Mouse (Mus musculus) kidney, postnatal 36 days (tissue): Measurements from ENCODE around the gene Best2.

Source experiments
- DNase-seq, 2 experiments: peaks; one replicate each; pipeline ENCODE4 v3.0.0; 2021 to 2022; ENCODE audit warnings: mixed read lengths in 2 of 2

The Best2 gene

DNA sequence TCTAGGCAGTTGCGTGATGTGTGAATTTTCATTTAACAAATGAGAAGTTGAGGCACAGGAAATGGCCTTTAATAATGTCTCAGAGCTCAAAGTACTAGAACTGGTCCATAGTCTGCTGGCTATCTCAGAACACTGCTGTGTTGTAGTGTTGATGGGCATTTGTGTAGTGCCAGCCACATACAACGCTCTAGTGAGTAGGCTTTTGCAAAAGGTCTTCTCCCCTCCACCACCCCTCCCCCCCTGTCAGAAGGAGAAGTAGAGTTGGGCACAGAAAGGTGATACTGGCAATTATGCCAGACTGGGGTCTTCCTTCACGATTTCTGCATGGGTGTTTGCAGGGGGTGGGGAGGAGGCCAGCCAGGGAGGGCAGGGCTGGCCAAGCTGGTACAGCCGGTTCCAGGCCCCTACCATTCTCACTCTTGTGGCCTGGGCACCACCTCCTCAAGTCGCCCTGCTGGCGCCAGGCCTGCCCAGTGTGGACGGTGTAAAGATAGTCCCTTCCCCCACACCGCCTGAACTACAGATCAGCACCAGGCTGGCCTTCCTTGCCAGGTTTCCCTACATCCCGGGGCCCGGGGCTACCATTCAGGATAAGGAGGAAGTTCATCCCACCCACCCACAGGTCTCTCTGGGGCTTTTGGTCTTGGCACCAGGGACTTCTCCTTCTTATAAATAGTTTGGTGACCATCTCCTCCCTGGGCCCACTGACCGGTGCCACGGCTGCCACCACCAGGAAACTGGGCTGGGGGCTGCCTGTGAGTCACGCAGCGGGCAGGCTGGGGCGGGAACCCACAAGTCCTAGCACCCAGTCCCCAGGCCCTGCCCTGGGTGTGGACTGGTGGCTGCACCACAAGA lies 32.5 kb downstream of the Best2 start:
- peak; percentile 66 to 72 for DNase-seq

DNA sequence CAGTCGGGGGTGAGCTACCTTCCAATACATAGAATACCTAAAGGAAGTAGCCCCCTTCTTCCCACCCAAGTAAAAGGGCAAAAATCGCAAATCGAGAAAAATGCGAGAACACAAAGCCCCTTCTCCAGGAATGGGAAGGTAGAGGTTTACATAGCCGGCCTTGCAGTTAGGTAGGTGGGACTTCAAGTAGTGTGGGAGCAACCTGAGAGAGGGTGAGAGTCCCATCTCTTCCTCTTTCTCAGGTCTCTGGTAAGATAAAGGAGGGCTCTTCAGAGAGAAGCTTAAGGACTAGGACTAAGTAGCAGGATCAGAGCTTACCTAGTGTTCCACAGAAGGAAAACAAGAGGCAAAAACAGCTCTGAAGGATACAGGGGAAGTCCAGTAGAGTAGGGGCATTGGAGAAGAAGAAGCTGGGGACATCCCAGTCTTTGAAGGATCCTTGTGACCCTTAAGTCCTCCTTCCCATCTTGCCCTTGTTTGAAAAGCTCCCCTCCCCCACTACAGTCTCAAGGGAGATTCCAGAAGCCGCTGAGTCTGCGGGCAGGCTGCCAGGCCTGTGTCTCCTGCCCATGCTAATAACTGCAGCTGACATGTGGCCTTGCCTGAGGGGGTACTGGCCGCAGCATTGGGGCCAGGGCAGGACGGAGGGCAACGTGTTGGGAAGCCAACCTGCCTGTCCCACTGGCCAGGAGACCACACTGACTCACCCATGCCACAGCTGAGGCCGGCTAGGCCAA lies 33.5 kb downstream of the Best2 start:
- peak; percentile 98 for DNase-seq

DNA sequence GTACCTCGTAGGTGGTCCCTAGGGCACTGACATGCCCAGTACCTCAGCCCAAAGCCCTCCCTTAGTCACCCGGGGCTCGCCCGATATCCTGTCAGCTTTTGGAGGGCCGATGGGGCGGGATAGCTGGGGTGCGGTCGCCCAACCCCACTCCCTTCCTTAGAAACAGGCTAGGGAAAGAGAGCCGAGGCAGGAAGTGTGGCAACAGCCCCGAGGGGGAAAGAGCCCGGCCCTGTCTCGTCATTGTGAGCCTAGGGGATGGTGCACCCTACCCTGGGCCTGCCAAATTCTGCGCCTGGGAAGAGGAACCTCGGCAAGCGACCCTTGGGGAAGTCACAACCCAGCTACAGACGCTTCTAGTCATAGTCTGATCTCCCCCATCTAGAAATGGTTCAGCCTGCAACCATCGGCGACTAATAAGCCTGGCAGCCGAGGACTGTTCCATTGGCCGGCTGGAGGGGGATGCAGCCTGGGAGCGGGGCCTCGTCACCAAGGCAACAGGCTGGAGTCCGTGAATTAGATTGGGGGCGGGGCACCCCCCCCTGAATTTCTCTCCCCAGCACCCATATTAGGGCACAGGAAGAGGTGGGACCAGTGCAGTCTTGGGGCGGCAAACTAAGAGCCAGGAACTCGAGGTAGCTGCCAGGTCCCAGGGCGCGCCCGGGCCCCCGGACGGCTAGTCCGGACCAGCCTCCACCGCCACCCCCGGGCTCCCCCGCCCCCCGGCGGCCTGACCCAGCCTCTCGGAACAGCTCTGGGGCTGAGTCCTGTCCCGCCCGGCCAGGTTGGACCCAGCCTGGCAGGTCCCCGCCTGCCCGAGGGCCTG lies 34.5 kb downstream of the Best2 start:
- peak; percentile 96 to 97 for DNase-seq

DNA sequence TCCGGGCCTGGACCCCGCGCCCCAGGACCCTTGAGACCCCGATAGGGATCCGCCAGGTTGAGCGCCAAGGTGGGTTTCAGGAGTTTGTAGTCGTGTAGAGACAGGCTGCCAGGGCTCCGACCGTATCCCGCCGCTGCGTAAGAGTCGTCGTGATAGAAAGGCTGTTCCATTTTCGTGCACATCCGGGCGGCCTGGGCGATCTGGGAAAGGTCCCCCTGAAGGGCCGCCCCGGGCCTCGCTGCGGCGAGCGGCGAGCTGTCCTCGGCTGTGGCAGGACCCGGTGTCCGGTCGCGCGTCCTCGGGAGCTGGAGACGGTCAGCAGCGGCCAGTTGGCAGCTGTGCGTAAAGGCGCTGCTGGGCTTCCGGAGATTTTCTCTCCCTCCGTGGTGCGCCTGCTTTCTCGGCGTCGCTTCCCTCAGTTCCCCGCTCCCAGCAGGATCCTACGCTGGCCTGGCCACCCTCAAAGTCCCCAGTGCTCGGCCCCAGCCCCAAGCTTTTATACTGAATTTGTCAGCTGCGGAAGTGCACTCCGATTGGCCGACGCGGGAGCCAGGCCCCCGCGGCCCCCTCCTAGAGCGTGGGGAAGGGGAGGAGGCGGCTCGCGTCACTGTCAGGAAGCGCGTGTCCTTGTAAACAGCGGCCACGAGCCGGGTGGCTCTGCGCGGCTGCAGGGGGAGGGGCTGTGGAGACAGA lies 35.9 kb downstream of the Best2 start, which contains the start of gene Junb:
Gene Junb, minus strand, starts transcription at position 471 of the 693 bp plus-strand sequence.
- peak; percentile 96 to 98 for DNase-seq

DNA sequence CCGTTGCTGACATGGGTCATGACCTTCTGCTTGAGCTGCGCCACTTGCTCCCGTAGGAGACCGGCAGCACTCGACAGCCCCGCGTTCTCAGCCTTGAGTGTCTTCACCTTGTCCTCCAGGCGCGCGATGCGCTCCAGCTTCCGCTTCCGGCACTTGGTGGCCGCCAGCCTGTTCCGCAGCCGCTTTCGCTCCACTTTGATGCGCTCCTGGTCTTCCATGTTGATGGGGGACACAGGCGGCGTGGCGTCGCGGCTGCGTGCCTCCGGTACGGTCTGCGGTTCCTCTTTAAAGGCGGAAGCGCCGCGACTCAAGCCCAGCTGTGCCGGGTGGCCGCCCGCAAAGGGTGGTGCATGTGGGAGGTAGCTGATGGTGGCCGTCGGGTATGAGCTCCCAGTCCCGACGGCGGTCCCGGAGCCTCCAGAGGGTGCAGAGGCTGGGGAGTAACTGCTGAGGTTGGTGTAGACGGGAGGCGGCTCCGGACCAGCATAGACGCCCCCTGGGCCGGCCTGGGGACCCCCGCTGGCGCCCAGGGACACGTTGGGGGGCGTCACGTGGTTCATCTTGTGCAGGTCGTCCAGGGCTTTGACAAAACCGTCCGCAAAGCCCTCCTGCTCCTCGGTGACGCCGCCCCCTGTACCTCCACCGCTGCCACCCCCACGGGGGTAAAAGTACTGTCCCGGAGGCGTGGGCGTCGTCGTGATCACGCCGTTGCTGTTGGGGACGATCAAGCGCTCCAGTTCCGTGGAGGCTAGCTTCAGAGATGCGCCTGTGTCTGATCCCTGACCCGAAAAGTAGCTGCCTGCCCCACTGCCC lies 36.7 kb downstream of the Best2 start:
- DNase-seq, result peak; percentile 61 to 78

DNA sequence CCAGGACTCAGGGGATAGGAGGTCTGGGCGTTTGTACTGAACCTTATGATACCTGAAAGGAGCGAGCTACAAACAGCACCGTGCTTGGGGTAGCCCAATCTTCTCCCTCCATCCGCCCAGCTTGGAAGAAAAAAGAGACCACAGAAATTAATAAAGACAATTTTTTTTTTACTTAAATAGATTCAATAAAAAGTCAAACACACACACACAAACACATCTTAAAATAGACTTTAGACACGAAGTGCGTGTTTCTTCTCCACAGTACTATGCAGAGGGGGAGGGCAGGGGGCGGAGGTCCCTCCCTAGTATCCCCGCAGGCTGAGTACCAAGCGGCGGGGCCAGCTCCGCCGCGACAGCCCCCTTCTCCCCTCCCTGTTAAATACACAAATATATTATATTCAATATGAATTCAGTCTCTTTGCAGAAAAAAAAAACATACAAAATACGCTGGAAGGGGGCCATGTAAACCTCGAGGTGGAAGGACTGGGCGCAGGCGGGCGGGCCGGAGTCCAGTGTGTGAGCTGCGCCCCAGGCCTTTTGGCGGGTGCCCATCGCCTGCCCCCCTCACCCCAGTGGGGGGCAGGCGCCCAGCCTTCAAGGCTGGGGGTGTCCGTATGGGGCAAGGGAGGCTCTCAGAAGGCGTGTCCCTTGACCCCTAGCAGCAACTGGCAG lies 37.4 kb downstream of the Best2 start:
- no peak for DNase-seq

DNA sequence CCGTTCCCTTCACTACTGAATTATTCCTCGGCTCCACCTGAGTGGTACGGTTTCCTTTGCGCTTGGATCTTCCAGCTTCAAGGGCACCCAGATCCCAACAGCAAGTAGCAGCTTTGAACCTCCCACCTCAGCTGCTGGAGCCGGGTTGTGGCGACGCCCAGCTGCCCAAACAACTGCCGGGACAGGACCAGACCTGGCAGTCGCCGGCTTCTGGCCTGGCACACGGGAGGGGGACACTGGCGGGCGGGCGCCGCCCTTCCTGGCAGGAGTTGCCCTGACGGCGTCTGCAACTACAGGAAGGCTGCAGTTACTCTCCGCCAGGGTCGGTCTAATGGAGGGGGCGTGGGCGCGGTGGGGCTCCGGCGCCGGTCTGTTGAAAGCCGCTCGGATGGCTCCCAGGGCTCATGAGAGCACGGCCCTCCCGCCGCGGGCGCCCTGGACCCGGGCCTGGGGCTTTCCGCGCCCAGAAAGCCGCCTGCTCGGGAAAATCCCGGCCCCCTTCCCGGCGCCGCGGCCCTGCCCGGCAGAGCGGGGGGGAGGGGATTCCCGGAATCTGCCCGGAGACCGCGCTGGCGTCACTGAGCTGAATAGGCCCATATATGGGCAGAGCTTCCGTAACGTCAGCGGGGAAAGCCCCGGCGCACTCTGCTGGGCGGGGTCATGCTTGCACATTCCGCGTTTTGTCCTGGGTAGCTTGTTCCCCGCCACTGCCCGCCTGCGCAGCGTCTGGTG lies 38.1 kb downstream of the Best2 start:
- peak; percentile 97 for DNase-seq

DNA sequence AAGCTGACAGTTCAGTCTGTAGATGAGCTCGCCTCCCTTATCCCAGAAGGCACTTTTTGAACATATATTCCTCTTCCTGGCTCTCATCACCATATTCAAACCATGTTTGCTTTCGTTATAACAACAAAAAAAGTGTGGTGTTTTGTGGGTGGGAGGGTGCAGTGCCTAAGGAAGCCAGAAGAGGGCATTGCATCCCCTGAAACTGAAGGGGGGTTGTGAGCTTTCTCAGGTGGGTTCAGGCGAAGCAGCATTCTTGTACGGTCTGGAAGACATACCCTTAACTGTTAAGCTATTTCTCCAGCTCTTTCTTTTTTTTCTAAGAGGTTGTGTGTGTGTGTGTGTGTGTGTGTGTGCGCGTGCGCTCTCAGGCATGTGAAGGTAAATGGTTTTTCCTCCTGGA lies 38.9 kb downstream of the Best2 start:
- DNase-seq, result peak; percentile 65 to 82

DNA sequence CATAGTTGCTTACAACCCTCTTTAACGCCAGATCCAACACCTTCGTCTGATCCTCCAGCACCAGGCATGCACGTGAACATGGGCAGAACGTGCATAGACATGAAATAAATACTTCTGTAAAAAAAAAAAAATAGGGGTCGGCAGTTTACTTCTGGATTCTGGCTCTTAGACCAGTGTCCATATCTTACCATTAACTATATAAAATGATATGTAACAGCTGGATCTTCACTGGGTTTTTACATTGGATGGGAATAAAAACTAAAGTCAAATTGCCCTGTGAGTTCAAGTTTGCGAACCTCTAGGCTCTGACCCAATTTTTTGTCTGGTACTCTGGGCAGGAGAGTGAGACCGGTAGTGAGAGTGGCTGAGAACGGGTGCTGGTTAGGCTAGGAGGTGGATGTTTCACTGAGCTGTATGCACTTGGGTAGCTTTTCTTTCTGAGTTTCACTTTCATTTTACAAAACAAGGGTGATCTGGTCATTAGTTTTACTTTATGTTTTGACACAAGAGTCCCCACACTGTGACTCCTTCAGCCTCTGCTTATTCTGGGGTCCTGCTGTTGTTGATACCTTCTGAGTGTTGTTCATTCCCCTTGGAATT lies 39.7 kb downstream of the Best2 start:
- DNase-seq, result no peak

DNA sequence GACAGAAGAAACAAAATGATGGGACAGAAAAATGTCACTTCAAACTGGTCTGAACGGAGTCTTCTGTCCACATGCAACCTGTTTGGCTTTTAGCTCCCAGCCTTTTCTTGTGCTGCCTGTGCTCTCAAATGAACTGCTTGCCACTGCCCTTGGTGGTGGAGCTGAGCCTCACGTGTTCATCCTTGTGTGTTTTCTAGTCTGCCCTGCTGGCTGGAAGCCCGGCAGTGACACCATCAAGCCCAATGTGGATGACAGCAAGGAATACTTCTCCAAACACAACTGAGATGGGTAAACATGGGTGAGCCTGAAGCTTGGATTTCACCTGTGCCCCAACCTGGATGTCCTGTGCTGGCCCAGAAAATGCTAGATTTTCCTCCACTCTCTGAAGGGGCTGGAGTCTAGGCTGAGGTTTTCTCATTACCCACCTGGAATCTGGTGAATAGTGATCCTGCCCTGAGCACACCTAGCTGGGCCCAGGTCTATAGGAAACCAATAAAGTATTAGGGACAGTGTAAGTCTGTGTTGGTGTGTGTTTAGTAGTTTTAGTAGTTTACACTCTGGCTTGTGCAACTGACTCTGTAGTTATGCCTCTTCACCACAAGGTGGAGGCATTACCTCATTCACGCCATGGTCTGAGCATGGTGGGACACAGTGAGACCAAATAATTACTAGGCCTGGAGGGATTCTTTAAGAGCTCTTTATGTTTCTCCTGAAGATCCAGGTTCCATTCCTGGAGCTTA lies 40.4 kb downstream of the Best2 start:
- peak in 1 of 2 experiments; percentile 70 for DNase-seq

DNA sequence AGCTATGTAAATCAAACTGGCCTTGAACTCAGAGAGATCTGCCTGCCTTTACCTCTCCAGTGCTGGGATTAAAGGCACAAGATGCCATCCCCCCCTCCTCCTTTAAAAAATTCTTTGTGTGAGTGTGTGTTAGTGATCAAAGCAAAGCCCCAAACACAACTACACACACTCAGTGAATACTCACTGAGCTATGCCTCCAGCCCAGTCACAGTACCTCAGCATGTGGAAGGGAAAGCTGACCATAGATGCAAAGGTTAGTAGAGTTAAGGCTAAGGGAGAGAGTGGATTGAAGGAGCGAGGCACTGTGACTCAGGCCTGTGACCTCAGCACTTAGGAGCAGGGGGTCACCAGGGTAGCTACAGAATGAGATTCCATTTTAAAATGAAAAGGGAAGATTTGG lies 41.3 kb downstream of the Best2 start:
- DNase-seq, result no peak

DNA sequence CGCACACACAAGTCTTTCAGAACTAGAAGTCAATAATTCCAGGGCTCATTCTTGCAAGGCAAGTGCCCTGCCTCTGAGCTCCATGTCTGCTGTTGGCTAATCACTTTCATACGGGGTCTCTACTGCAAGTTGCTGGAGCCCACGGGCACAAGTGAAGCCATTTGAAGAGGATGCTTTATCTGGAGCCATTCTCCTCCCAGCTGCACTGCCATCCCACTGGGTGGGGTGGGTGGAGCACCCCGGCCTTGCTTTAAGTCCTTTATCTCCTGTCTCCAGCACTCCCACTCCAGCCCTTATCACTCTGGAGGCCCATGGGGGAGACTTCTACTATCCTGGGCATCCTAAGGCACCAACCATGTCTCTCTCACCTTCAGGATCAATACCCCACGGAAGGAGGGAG lies 43.4 kb downstream of the Best2 start:
- no peak for DNase-seq

DNA sequence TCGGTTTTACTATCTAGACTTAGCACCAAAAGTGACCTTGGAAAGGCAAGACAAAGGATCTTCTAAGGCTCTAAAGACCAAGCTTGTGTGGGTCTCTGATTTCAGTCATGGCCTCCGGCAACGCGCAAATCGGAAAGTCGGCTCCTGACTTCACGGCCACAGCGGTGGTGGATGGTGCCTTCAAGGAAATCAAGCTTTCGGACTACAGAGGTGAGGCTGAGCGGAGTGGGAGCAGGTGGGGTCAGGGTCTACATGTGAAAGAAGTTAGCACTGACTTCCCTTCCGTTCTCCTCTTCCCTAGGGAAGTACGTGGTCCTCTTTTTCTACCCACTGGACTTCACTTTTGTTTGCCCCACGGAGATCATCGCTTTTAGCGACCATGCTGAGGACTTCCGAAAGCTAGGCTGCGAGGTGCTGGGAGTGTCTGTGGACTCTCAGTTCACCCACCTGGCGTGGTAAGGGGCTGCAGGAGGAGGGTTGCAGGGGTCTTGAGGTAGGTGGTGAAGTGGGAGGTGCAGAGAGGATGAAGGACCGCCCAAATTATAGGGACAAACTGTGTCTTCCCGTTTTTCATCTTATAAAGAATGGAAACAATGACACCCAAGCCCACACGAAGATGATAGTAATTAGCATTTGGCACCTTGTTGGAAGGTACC lies 44.1 kb downstream of the Best2 start:
- DNase-seq, result peak in 1 of 2 experiments; percentile 40

DNA sequence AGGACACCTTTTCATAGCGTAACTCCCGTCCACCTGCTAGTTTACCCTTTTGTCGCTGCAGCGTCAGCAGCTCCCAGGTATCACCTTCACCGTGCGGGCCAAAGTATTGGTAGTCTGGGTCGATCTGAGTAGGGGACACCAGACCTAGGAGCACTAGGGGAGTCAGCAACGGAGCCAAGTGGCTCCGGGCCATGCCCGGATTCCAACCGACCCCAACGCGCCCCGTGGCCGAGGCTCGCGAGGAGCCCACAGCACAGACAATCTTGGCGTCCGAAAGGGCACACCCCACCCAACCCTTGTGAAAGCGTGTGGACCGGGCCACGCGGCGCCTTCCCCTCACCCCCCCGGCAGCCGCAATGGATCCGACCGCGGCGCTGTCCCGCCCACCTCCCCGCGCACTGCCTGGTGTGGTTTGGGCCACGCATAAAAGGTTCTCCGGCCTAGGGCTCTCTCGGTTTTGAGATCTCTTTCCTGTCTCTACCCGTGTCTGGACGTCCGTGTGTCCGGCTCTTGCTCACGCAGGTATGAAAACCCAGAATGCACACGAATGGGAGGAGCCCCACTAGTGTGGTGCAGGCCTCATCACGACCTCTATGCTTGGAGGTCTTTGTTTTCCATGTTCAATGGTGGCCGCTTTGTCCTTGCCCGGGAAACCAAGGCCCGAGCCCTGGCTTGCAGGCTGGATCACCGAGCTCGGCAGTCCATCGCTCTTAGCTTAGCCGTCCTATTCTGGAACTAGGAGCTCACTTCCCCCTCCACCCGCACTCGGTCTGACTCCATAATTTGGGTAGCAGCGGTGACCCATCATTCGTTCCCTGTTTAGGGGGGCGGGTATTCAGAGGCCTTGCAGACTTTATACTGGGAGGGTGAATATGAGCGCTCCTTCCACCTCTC lies 44.8 kb downstream of the Best2 start, which contains the start of the genes Gm49661, Prdx2 and Rnaseh2a:
Gene Gm49661, minus strand, starts transcription at position 193 of the 894 bp plus-strand sequence.
Gene Prdx2, plus strand, starts transcription at position 347 of the 894 bp plus-strand sequence.
Gene Rnaseh2a, minus strand, starts transcription at position 527 of the 894 bp plus-strand sequence.
- peak; percentile 80 to 88 for DNase-seq

DNA sequence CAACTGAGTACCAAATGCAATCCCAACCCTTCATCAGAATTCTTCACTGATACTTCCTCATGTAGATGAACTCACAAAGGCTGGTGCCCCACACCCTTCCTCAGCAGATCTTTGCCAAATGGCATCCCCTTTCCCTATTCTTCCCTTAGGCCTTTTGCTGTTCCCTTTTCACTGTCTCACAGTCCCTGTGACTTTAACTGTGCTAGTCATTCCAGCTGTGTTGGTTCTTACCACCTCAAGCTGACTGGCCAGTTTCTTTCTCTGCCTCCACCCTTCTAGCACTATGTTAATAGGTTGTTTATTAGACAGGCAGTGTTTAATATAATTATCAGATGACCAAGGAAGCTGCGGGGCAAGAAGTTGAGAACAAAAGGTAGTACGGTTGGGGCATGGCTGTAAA lies 45.7 kb downstream of the Best2 start:
- DNase-seq, result peak in 1 of 2 experiments; percentile 29

DNA sequence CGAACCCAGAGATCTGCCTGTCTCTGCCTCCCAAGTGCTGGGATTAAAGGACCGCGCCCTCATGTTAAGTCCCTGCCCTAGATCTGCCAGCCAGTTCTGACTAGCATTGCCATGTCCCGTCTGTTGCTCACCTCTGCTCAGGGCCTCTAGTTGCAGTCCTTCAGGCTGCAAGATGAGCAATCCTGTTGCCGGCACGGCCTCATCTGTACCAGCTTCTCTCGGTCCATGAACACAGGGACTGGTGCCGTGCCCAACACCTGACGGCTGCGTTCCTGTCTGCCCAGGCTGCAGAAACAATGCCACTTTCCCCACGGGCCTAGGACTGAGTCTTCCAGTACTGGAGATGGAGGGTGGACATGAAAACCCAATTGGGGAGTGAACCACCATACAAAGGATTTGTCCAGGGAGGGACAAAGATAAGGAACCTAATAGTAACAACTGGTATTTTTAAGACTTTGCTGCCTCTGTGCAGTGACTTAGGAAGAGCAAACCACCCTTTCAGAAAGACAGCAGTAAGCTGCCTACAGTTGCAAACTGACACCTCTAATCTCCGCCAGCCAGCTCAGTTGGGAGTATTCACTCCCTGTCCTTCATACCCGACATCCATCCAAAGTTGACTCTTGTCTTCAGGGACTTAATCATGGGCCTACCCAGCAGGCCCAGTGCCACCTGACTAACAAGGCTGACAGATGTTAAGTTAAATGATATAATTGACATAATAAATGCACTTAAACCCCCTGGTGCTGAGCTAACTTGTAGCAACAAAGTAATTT lies 46.6 kb downstream of the Best2 start:
- no peak for DNase-seq
